Mouse (Mus musculus): ENCODE measurements around the gene Fbxo8. TPM values are rescaled to one million over a fixed set of nuclear protein-coding genes. Genes with fewer than 3 reads are reported as not detected.

Fbxo8 gene
- total and polyA plus RNA-seq, 2 experiments from 2014 or later, result 29.4 to 43.0 TPM

DNA sequence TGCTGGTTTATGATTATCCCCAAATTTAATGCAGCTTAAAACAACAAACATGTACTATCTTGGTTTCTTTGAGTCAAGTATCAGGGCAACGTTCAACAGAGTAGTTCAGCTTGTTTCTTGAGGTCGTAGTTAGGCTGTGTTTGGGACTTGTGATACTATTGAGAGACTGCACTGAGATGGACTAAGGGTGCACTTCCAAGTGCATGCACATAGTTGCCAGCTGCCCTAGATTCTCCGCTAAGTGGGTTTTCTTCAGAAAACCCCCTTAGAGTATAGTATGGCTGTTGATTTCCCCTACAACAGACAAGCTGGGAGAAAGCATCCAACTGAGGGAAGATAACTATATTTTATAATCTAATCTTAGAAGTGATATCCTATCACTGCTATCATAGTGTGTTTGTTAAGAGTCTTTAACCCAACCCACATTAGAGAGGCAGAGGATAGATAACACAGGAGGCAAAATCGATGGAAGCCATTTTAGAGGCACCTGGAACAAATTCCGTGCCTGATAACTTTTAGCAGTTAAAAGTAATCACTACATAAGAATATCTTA is 1.7 kb downstream of the Fbxo8 start:
- DNase-seq (ENCODE audit: low spot score) (no peak), ATAC-seq (no peak)
- WGBS, result 74% methylated on average over 5 of the region's 5 CpGs
- H3K9me3 ChIP-seq (ENCODE audit: low read length), result no peaks in the 10 kb centered on the region
- peaks cover 4% of the 10 kb centered on the region; the same call in 1 of the 2 replicates for H3K4me1 ChIP-seq (ENCODE audit: insufficient read depth, low read length)
- no peak for TF ChIP-seq CTCF (IDR thresholded peaks at IDR 0.05; ENCODE audit: low read depth)
- H3K36me3 ChIP-seq (ENCODE audit: insufficient read depth, low read length), result no peaks in the 10 kb centered on the region
- no peak overlapping the region for H3K27ac ChIP-seq
- H3K4me2 ChIP-seq (ENCODE audit: low read depth, low read length), result peak overlapping the region; percentile 69
- H3K9ac ChIP-seq (replicated peaks; ENCODE audit: low read length), result no peak overlapping the region
- no peaks in the 10 kb centered on the region for H3K27me3 ChIP-seq (ENCODE audit: insufficient read depth, low read length)
- peak overlapping the region; percentile 98; the same call in 1 of the 2 replicates for H3K4me3 ChIP-seq (ENCODE audit: low read length)

DNA sequence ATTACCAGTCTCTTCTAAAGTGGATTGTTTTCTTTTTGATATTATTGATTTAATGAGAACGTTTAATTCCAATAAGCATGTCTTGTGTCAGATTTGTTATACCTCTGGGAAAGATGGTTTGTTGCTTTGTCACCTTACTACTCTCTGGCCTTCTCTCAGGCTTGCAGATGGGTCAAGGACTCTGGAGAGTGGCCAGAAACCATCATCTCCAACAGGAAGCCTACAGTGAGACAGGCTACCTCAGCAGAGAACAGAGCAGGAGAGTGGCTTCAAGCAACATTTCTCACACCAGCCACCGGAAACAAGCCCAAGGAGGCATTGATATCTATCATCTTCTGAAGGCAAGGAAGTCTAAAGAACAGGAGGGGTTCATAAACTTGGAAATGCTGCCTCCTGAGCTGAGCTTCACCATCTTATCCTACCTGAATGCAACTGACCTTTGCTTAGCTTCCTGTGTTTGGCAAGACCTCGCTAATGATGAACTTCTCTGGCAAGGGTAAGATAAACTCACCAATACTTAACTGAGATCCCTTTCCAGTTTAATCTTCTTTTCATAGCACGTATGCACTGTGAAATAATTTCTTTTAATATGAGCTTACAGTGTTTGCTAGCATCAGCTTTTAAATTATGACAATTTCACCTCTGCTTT is 13.6 kb downstream of the Fbxo8 start:
- no peak for TF ChIP-seq CTCF (IDR thresholded peaks at IDR 0.05; ENCODE audit: low read depth)
- DNase-seq (ENCODE audit: low spot score), result no peak
- ATAC-seq, result no peak
- no peaks in the 10 kb centered on the region for H3K4me1 ChIP-seq (ENCODE audit: insufficient read depth, low read length)
- no peaks in the 10 kb centered on the region for H3K9me3 ChIP-seq (ENCODE audit: low read length)
- H3K4me3 ChIP-seq (ENCODE audit: low read length), result no peak overlapping the region
- H3K9ac ChIP-seq (replicated peaks; ENCODE audit: low read length), result no peak overlapping the region
- H3K27me3 ChIP-seq (ENCODE audit: insufficient read depth, low read length), result no peaks in the 10 kb centered on the region
- no peak overlapping the region for H3K27ac ChIP-seq
- H3K4me2 ChIP-seq (ENCODE audit: low read depth, low read length), result no peak overlapping the region
- WGBS, result 83% methylated on average over 4 of the region's 4 CpGs
- no peaks in the 10 kb centered on the region for H3K36me3 ChIP-seq (ENCODE audit: insufficient read depth, low read length)

DNA sequence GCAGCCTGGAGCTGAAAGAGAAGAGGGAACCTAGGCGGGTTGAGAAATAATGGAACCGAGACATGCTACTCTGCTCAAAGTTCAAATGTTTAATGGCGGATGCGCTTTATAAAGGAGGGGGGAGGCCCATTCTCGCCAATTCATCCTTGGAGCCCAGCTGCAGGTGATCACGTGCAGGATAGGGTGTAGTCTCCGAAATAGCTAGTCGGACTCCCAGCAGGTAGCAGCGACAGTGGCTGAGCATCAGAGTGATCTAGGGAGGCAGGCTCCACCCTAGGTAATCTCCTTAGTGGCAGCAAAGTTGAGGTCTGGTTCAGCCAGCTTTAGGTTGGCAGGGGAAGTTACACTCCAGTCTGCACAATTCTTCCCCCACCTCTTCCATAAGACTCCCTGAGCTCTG is 16.0 kb downstream of the Fbxo8 start:
- no peak overlapping the region for H3K4me3 ChIP-seq (ENCODE audit: low read length)
- no peak for TF ChIP-seq CTCF (IDR thresholded peaks at IDR 0.05; ENCODE audit: low read depth)
- 94% methylated on average over 9 of the region's 9 CpGs for WGBS
- H3K4me1 ChIP-seq (ENCODE audit: insufficient read depth, low read length), result no peaks in the 10 kb centered on the region
- H3K4me2 ChIP-seq (ENCODE audit: low read depth, low read length), result no peak overlapping the region
- ATAC-seq, result no peak
- H3K27me3 ChIP-seq (ENCODE audit: insufficient read depth, low read length), result no peaks in the 10 kb centered on the region
- no peak overlapping the region for H3K9ac ChIP-seq (replicated peaks; ENCODE audit: low read length)
- H3K27ac ChIP-seq, result no peak overlapping the region
- DNase-seq (ENCODE audit: low spot score), result no peak
- H3K36me3 ChIP-seq (ENCODE audit: insufficient read depth, low read length), result no peaks in the 10 kb centered on the region
- no peaks in the 10 kb centered on the region for H3K9me3 ChIP-seq (ENCODE audit: low read length)

DNA sequence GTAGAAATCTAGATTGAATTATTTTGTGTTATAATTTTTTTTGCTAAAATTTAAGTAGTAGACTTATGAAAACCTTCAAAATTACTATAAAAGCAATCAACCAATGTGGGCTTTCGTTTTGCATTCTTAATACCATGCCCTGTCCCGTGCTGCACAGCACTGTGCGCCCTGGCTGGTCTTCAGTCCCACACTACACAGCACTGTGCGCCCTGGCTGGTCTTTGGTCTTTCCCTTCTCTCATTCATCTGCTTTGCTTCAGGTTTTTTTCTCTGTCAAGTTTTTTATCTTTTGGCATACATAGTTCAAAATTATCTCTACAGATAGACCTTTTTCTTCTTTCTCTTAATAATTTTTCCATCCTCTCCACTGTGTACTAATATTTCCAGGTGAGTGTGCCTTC is 30.0 kb downstream of the Fbxo8 start:
- H3K4me2 ChIP-seq (ENCODE audit: low read depth, low read length), result no peak overlapping the region
- no peaks in the 10 kb centered on the region for H3K4me1 ChIP-seq (ENCODE audit: insufficient read depth, low read length)
- no peaks in the 10 kb centered on the region for H3K9me3 ChIP-seq (ENCODE audit: low read length)
- TF ChIP-seq CTCF (IDR thresholded peaks at IDR 0.05; ENCODE audit: low read depth), result no peak
- no peak for DNase-seq (ENCODE audit: low spot score)
- 95% methylated on average over 4 of the region's 4 CpGs for WGBS
- H3K27ac ChIP-seq, result no peak overlapping the region
- no peaks in the 10 kb centered on the region for H3K27me3 ChIP-seq (ENCODE audit: insufficient read depth, low read length)
- H3K4me3 ChIP-seq (ENCODE audit: low read length), result no peak overlapping the region
- no peak overlapping the region for H3K9ac ChIP-seq (replicated peaks; ENCODE audit: low read length)
- no peaks in the 10 kb centered on the region; the same call in 1 of the 2 replicates for H3K36me3 ChIP-seq (ENCODE audit: insufficient read depth, low read length)
- ATAC-seq, result no peak

DNA sequence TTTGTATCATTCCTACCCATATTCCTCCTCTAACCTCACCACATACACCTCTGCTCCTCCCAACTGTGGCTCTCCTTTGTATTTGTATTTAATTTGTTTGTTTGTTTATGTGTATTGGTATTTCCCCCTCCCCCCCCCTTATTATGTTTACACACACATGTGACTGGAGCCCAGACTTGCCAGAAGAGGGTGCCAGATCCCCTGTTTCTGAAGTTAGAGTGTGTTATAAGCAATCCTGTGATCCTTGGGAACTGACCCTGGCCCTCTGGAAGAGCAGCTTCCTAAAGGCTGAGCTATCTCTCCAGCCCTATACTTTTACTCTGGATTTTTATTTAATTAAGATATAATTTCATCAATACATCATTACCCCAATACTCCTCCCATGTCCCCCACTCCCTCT is 32.0 kb downstream of the Fbxo8 start:
- H3K9me3 ChIP-seq (ENCODE audit: low read length), result no peaks in the 10 kb centered on the region
- H3K9ac ChIP-seq (replicated peaks; ENCODE audit: low read length), result no peak overlapping the region
- DNase-seq (ENCODE audit: low spot score) (peak; percentile 15), ATAC-seq (no peak)
- H3K27ac ChIP-seq, result no peak overlapping the region
- H3K4me3 ChIP-seq (ENCODE audit: low read length), result no peak overlapping the region
- H3K4me2 ChIP-seq (ENCODE audit: low read depth, low read length), result no peak overlapping the region
- no peaks in the 10 kb centered on the region for H3K4me1 ChIP-seq (ENCODE audit: insufficient read depth, low read length)
- no peaks in the 10 kb centered on the region for H3K27me3 ChIP-seq (ENCODE audit: insufficient read depth, low read length)
- no peaks in the 10 kb centered on the region; the same call in 1 of the 2 replicates for H3K36me3 ChIP-seq (ENCODE audit: insufficient read depth, low read length)
- peak; percentile 20; the same call in 1 of the 2 replicates for TF ChIP-seq CTCF (IDR thresholded peaks at IDR 0.05; ENCODE audit: low read depth)

DNA sequence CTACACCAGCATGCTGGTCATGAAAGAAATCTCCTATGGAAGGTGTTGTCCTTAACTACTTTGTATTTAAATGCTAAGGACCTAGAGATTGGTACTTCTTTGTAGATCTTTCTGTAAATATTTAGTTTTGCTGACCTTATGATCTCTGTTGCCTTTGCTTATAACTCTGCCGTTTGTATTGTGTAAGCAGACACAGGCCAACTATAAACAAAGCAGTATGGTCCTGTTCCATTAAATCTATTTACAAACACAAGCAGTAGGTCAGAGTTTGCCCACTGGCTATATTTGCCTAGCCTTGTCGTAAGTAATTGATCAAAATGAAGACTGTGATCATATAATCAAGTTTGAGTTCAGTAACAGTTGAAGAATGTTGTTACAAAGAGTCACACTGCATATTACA is 38.1 kb downstream of the Fbxo8 start:
- Histone ChIP-seq H3K4me3 (ENCODE audit: low read length) (no peak overlapping the region), H3K9ac (replicated peaks; ENCODE audit: low read length) (no peak overlapping the region), H3K9me3 (ENCODE audit: low read length) (no peaks in the 10 kb centered on the region), H3K4me2 (ENCODE audit: low read depth, low read length) (no peak overlapping the region), H3K27ac (no peak overlapping the region), H3K27me3 (ENCODE audit: insufficient read depth, low read length) (no peaks in the 10 kb centered on the region), H3K4me1 (ENCODE audit: insufficient read depth, low read length) (no peaks in the 10 kb centered on the region), H3K36me3 (ENCODE audit: insufficient read depth, low read length) (no peaks in the 10 kb centered on the region)
- DNase-seq (ENCODE audit: low spot score) (no peak), ATAC-seq (no peak)
- WGBS, result 88% methylated on average over 2 of the region's 2 CpGs
- TF ChIP-seq CTCF (IDR thresholded peaks at IDR 0.05; ENCODE audit: low read depth), result no peak

DNA sequence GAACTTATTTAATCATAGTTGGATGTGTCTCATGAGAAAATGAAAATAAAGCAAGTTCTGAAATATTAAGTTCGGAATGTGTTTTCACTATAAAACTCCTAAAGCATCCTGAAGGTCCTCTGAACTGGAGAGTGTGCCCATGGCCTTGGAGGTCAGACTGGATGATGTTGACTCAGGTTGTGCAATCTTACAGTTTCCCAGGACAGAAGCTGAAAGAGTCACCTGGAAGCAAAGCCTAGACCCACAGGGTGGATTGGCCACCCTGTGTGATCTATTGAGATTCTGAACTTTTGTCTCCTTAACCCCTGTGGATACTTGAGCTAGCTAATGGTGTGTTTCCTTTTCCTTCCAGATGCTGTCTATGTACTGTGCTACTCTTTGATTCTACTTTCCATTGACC is 40.2 kb downstream of the Fbxo8 start:
- Histone ChIP-seq H3K4me2 (ENCODE audit: low read depth, low read length) (no peak overlapping the region), H3K27ac (no peak overlapping the region), H3K9ac (replicated peaks; ENCODE audit: low read length) (no peak overlapping the region), H3K36me3 (ENCODE audit: insufficient read depth, low read length) (no peaks in the 10 kb centered on the region), H3K9me3 (ENCODE audit: low read length) (no peaks in the 10 kb centered on the region), H3K4me3 (ENCODE audit: low read length) (no peak overlapping the region), H3K27me3 (ENCODE audit: insufficient read depth, low read length) (no peaks in the 10 kb centered on the region), H3K4me1 (ENCODE audit: insufficient read depth, low read length) (no peaks in the 10 kb centered on the region)
- ATAC-seq (no peak), DNase-seq (ENCODE audit: low spot score) (no peak)
- WGBS, result 93% methylated on average over 1 of the region's 1 CpGs
- no peak for TF ChIP-seq CTCF (IDR thresholded peaks at IDR 0.05; ENCODE audit: low read depth)

All from hindbrain, postnatal 0 days (tissue).